Mouse (Mus musculus) kidney, postnatal 14 days (tissue): ENCODE measurements around the gene Nedd4.

Experiments
- DNase-seq: peaks from one replicate; pipeline ENCODE4 v3.0.0; 2022; ENCODE audit warnings: mixed read lengths

The Nedd4 gene

DNA sequence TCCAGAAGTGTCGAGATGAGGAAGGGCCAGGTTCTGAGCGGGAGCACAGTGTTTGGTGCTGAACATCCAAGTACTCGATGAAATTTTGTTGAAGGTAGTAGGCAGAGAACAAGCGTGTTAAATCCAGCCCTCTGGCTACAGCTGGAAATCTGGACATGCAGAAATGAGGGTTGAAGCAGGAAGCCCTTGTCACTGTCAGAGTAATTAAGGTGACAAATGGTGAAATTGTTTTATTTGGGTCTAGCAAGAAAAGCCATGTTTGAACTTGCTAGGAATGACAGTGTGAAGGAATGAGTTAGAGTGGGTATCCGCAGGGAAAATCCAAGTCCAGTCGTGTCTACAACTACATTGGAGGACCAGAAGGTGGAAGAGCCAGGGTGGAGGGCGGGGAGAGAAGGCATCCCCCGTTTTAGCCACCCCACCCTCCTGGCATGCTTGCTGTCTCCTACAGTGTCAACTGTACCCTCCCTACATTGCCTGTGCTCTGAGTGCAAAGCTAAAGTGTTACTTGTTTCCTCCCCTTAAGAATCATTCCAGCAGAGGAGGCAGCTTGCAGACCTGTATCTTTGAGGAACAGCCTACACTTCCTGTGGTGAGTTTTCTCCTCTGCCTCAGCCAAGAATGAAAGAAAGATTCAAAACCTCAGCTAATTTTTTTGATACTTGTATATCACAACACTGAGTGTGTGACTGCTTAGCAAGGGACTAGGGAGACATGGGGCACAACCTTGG lies 62.5 kb downstream of the Nedd4 start:
- no peak for DNase-seq

DNA sequence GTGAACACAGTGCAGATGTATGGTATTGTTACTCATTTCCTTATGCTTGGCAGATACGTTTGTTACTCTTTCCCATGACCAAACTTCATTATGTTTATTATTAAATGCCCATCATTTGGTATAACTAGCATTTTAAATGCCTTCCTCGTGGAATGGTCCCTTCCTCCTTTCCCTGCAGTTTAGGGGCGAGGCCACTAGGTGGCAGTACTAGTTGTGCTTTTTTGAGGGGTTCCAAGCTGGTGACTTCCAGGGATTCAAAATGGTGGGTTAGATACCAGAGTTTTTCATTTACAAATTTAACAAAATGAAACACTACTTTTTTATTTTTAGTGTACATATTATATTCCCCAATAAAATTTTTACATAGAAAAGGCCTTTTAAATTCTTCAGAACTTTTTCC lies 71.8 kb downstream of the Nedd4 start:
- DNase-seq, result peak; percentile 56

DNA sequence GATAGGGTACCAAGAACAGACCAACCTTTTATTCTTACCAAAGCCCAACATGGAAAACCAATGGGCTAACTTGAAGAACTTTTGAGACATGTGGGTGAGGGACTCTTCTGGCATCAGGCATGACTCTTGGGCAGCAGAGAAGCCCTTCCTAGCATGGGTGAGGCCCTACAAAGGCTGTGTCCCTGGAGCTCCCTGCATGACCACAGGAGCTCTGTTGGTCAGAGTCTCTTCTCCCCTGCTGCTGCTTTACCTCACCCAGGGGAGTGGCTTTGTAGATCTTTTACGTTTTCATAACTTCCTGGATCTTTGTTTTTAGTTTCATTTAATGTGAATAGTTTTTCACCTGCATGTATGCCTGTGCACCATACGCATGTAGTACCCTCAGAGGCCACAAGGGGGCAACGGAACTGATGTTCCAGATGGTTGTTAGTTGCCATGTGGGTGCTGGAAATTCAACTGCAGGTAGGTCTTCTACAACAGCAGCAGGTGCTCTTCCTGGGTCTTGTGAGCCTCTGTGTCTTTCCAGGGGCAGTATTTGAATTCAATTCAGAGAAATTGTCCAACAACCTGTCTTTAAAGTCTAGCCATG lies 73.8 kb downstream of the Nedd4 start:
- peak; percentile 53 for DNase-seq

DNA sequence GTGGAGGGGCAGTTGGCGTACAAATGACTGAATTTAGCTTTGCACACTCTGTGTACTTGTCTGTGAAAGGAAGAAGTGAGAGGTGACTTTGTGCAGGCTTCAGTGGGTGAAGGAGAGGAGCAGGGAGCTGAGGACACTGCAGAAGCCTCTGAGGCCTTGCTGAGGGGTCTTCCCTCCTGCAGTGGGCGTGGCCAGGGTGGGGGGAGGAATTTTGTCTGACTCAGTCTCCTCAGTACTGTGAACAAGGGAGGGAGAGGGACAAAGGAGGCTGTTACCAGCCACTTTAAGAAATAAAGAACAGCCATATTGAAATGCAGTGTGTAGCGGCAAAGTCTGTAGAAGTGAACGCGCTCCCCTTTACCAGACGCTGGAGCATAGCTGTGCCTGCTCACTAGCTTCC lies 79.1 kb downstream of the Nedd4 start:
- DNase-seq, result no peak

DNA sequence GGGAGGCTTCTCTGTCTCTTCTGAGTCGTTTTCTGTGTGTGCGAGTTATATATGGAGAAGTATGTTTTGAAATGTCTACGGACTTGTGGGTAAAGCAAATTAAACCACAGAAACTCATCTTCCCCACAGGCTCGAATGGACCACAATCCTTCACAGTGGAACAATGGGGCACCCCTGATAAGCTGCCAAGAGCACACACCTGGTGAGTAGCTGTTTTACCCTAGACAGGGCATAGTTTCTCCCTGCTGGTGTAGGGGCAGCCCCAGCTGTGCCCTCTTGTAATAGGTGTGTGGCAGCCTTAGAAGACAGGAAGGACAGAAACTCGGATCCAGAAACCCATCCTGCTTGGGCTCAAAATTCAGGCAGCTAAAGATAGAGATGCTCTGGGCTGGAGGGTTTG lies 84.1 kb downstream of the Nedd4 start:
- DNase-seq, result no peak

DNA sequence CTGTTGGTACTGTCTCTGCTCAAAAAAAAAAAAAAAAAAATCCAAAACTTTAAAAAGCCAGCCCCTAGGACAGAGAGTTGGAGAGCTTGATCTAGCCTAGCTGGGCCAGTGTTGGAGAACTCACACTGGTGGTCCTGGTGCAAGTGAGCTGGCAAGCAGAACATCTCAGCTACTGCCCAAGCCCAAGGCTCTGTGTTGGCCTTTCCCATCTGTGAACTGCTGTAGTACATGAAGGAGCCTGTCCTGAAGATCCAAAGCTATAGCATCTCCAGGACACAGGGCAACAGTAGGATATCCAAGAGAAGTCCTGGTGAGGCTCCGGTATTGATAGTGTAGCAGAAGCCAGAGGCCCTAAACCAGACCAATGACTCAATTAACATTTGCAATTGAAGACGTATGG lies 88.1 kb downstream of the Nedd4 start:
- no peak for DNase-seq

DNA sequence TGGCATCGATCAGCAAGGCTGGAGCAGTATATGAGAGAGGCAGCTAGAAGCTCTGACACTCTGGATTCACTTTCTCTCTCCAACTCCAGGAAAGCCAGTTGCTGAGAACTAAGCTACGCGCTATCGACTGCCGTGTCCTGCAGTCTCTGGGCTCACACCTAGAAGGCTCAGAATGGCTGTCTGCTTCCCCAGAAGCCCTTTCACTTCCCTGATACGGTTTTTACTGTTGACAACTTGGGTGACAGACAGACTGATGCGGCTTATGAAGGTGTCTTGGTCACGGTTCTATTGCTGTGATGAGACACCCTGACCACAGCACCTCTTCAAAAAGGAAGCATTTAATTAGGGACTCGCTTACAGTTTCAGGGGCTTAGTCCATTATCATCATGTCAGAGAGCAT lies 90.5 kb downstream of the Nedd4 start:
- DNase-seq, result no peak

DNA sequence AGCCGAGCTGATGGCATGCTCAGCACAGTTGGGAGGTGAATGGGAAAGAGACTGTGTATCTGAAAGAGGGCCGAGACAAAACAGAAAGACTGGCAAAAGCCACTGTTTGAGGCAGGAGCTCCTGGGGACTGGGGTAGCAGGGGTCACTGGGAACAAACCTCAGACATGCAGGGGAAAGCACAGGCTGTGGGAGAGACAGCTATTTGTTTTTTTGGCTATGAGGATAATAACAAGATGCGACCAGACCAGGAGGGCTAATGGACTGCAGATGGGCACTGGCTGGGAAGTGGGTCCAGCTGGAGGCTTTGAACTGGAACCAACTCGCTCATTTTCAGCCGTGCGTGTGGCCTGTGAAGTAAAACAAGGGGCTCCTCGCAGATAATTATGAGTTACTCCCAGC lies 91.6 kb downstream of the Nedd4 start:
- no peak for DNase-seq

DNA sequence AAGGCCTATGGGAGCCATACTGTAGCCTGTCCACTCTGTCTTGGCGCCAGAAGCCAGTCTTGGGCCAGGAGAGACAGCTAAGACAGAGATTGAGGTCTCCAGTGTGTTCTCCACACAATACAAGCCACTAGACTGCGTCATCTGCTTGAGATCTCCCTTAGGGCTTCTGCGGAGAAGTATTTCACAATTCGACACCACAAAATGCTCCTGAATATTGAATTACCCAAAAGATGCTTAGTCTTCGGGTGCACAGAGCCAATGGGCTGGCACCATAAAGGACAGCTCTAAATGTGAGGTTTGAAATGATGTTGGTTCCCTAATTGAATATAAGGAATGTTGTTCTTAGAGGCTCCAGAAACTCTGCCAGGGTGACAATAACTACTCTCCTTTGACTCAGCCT lies 95.0 kb downstream of the Nedd4 start:
- DNase-seq, result no peak

DNA sequence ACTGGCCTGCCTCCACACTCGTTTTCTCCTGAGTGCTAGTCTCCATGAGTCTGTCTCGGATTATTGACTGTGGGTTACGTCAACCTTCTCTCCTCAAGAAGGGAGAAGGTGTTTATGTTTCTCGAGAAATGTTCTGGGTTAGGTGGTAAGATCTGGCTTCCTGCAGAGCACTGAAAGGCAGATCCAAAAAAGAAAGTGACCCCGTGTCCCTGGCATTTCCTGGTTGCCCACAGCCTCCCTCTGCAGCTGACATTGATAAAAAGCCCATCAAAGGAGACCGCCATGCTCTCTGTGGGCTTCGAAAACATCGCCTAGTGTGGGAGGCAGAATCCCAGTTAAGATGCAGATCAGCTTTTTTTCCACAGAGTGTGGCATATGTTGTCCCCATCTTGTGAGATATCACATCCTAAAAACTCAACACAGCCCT lies 96.6 kb downstream of the Nedd4 start:
- DNase-seq, result no peak

DNA sequence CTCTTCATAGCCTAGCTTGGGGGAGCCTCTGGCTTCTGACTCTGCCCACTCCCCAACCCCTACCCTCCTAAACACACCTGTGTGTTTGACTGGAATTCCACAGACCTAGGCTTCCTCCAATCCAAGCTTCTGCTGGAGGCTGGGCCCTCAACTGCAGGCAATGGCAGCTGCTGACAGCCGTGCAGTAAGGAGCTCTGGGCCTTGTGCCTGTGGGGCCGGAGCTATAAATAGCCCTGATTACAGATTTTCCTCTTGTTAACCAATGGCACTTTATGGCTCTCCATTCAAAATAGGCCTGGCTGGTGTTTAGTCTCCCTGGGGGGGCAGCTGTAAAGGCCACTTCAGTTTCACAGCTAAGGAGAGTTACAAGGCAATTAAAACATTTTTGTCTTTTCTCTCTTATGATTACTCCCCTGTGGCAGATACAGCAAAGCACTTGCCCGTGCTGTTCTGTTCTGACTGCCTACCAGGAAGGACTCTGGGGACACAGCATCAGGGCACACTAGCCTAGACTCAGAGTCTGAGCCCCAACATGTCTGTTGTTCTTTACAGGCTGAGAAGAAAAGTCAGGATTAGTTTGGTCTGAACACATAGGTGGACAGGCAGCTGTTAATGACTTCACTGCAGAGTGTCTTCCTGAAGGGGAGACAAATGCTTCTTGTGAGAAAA lies 101.0 kb downstream of the Nedd4 start:
- peak; percentile 32 for DNase-seq

DNA sequence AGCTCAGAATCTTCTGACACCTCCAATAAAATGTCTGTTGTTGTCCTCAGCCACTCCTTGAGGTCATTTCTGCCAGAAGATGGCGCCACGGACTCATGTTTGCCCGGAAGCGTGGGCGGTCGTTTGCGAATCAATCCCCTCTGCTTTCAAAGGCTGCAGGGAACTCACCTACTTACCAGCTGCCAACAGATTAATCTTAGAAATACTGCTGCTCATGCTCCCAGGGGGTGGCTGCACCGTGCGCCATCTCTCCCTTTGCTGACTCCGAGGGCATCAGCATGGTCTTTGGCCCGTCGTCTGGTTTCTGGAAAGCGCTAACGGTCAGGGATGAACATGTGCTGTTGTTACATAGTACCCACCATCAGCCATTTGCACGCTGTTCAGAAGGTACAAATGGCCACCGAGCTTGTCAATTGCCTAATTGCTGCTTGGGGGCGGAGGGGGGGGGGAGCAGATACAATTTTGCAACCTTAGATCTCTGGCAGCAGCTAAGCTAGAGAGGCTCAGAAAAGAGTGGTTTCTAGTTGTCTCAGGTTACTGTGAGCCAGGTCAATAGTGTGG lies 104.7 kb downstream of the Nedd4 start:
- peak; percentile 89 for DNase-seq

DNA sequence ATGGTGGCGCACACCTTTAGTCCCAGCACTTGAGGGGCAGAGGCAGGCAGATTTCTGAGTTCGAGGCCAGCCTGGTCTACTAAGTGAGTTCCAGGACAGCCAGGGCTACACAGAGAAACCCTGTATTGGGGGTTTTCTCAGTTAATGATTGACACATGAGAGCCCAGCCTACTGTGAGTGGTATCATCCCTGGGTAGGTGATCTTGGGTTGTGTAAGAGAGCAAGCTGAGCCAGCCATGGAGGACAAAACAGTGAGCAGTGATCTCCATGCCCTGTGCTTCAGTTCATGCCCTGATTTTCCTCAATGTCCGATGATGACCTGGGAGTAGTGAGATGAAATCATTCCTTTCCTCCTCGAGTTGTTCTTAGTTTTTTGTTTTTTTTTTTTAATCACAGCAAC lies 112.9 kb downstream of the Nedd4 start:
- no peak for DNase-seq

DNA sequence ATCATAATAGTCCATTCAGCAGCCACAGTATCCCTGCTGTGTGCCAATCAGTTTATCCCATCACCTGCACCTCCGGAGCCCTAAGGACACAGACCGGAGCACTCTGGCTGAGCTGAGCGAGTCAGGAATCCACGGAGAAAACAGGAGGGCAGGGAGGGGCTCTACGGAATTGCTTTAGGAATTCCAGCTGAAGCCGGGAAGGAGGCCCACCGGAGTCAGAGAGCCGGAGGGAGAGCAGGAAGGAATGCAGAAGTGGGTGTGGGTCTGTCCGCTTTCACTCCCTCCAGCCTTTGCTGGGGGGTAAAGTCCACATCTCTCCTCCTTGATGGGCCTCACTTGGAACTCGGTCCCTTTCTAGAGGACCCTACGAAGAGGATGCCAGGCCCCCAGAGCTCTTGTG lies 116.9 kb downstream of the Nedd4 start:
- DNase-seq, result no peak

DNA sequence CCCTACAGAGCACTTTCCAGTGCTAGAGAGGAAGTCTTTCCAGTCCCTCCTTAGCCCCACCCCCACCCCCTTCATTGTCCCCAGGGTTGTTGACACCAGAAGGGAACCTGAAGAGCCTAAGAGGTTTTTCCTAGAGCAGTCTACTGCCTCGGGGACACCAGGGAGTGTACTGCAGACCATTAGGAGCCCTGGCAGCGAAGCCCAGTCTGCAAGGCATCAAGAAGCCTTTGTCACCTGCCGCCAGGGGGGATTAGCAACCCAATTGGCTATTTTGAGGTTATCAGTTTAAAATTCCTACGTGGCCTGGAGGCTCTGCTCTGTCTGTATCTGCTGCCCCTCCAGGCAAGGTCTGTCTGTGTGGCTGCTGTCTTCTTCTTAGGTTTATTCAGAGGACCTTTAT lies 117.6 kb downstream of the Nedd4 start:
- DNase-seq, result no peak

DNA sequence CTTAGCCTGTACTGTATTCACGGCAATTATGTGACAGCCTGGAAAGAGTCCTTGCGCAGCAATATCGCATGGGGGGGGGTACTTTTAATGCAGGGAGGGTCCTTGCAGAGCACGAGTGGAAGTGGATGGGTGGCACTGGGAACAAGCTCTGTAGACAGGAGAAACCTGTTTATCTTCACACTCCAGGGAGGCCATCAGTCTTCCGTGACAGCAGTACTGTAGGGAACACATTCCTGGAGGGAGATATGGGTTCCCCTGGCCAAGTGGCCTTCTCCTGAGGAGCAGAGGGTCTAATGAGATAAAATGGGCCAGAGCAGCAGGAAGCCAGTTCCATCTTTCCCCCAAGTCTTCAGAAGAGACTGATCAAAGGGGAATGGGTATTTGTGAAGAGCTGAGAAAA lies 118.5 kb downstream of the Nedd4 start:
- DNase-seq, result no peak

DNA sequence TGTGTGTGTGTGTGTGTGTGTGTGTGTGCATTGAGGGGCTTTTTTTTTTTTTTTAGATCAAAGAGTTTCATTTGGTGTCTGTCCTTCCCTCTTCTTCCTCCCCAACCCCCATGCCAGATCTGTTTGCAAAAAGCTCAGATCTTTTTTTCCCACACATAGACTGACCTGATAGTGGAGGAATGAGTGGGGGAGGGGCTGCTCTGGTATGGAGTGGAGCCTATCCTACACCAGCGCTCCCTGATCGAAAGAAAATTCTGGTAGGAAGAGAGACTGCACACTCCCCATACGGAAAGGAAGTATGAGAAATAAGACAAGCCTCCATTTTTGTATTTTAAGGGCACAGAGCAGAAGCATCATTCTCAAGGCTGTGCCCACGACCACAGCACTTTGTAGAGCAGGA lies 119.3 kb downstream of the Nedd4 start:
- DNase-seq, result no peak

DNA sequence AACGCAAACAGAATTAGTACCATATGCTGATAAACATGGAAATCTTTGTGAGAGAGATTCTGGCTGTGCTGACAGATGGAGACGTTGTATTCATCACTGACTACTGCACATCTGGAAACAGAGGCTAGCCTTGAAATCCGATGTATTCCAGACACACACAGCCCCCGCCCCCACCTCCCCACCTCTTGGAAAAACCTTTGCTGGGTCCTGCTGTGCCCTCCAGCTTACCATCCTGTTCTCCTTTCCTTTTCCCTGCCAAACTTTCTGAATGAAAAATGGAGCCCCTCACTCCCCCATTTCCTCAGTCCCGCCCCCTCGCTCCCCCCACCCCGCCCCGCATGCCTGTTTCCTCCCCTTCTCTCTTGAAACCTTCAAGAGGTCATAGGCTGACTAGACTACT lies 120.0 kb downstream of the Nedd4 start:
- no peak for DNase-seq

DNA sequence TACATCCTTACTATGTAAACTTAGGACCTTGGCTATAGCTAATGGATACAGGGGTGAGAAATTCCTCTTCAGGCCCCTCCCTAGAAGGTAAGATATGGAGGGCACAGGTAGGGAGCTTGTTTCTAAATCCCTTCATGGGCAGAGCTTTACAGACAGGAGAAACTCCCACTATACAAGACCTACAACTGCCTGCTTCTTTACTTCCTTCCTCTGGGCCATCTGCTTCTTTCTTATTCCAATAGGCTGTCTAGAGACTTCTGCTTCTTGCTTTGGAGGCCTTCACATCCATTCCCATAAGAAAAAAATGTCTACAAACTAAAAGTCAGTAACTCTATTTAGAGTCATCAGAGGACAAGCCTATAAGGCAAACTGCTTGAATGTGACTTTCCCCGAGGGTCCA lies 125.6 kb downstream of the Nedd4 start:
- no peak for DNase-seq

DNA sequence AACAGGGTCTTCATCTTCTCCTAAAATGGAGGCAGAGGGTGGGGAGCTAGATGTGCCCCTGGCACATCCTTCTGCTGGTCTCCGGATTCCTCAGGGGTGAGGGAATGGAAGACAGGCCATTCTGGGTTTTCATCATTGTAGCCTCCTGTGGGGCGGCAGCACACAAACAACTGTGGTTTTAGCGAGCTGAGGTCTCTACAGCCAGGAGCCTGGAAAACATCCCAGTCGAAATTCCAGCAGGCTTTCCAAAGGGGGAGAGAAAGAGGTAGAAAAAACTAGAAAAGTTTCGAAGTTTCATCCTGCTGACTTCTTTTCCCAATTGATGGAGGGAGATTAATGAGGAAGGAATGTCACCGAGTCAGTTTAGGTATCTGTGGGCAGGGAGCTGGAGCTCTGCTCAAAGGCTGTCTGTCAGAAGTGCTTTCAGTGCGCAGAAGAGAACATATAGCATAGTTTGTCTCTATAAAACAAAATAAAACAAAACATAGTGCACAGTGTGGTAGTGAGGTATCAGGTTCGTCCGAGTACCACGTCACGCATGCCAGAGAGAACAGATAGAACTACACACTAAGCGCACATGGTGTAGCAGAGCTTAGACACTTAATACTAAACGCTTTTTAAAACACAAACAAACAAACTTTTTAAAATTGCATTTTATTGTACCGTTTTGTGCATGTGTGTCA lies 128.5 kb downstream of the Nedd4 start:
- DNase-seq, result no peak

DNA sequence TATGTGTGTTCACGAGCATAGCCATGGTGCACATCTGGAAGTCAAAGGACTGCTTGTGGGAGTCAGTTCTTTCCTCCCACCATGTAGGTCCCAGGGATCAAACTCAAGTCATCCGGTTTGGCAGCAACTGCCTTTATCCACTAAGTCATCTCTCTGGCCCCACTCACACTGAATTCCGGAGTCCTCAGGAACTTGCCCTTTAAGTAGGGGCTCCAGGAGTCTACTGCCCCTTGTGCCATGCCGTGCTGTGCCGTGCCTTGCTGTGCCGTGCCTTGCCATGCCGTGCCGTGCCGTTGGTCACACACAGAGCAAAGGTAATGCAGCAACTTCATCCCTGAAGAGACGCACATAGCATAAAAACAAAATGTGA lies 129.1 kb downstream of the Nedd4 start:
- DNase-seq, result peak; percentile 42

DNA sequence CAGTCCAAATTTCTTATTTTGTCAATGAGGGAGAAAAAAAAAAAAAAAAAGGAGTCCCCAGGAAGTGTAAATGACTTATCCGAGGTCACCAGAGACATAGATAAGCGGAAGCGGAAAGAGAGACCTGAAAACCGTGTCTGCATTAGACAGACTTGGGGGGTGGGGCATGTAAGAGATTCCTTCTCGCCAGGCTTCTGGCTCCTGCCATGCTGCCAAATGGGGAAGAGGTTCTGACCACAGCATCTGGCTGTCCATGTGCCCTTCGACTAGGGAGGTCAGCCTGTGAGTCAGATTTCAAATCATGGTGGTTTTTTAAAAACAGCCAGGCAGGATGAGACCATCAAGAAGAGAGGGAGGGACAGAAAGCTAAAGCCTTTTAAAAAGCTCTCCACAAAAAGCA lies 129.5 kb downstream of the Nedd4 start:
- peak; percentile 30 for DNase-seq

DNA sequence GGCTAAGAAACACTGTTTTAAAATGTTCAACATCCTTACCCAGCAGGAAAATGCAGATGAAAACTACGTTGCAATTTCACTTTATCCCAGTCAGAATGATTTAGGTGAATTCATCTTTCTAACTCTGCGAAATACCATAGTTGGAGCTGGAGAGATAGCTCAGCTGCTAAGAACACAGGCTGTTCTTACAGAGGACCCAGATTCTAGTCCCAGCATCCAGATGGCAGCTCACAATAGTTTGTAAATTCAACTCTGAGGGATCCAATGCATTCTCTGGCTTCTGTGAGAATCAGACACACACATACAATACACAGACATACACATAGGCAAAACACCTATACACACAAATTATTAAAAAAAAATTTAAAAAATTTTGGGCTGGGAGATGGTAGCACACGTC lies 133.1 kb downstream of the Nedd4 start:
- DNase-seq, result no peak
